Mouse (Mus musculus): ENCODE measurements around the gene Med27.

Gene Med27

GRCm38 (mm10) chr2:29400812-29401211, 54.2 kb downstream of the Med27 start:
- no peak for DNase-seq

DNA sequence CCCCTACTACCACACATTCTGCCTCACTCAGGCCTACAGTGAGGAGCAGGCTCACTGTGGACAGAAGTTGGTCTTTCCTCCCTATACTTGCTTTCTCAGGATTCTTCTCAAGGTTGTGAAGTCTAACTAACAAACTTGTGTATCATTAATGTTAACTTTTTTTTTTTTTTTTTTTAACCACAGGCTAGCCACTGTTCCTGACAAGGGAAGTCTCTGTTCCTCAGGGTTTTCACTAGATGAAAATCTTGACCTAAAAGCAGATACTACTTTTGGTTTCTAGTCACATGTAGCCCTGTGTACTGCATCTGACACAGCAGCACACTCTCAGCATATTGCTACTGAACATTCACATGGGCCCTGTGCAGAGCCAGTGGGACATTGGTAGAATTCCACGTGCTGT, 55.2 kb downstream of the Med27 start:
- no peak for DNase-seq

- DNase-seq, result no peak
Measured at GRCm38 (mm10) chr2:29402550-29403076, 56.0 kb downstream of the Med27 start.

GRCm38 (mm10) chr2:29403799-29404530, 57.3 kb downstream of the Med27 start:
- DNase-seq, result peak; percentile 18

DNA sequence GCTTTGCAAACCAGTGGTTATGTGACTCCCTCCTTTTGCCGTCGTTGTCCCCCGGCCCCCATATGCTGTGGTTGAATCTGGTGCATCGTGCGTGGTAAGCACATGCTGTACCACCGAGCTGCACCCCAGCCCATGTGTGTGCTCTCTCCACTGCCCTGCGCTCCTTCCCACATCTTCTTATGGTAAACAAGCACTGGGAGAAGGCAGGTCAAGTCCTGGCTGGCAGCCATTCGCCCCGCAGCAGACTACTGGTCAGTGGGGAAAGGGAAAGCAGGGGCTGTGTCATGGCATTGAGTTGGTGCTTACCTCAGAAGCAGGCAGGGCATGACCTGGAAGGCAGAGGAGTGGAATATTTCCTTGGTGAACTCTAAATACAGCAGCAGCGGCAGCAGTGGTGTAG, 58.3 kb downstream of the Med27 start:
- no peak for DNase-seq

DNA sequence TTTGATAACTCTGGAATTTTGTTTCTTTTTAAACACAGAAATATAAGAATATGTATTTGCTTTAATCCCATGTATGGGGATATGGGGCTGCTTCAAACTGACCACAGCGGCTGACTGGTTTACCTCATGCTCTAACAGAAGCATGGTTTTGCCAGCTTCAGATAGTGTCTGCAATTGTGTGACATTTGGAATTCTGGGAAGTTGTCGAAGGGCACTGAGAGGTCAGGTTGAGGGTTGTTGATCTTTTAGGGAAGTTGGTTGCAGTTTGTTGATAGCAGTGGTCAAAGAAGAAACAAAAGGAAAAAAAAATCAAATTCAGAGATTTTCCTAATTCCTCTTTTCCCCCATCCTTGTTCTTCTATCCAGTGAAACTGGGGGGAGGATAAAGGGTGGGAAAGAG, 59.2 kb downstream of the Med27 start:
- DNase-seq, result no peak

GRCm38 (mm10) chr2:29407350-29407749, 60.7 kb downstream of the Med27 start:
- DNase-seq, result no peak

GRCm38 (mm10) chr2:29407764-29408163, 61.1 kb downstream of the Med27 start:
- no peak for DNase-seq

- no peak for DNase-seq
Measured at GRCm38 (mm10) chr2:29410884-29411283, 64.3 kb downstream of the Med27 start.

DNA sequence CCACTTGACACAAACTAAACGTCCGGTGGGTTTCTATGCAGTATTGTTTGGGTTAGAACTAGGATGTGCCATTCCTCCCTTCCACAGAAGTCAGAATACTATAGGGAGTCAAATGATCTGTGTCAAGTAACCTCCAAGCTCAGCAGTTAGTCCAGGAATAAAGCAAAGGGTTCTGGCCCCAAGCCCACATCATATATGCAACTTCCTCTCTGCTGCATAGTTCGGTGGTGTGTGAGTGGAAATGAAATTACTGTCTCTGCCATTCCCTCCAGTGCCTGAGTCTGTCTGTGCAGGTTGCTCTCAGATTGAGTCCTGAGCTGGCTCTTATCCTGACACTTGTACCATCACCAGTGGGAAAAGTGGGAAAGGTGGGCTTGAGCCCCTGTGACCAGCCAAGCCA, 65.8 kb downstream of the Med27 start:
- DNase-seq, result no peak

- DNase-seq, result no peak
Measured at GRCm38 (mm10) chr2:29413259-29413993, 66.8 kb downstream of the Med27 start.

GRCm38 (mm10) chr2:29414852-29415473, 68.3 kb downstream of the Med27 start:
- no peak for DNase-seq

- DNase-seq, result no peak
Measured at GRCm38 (mm10) chr2:29418498-29418897, 71.9 kb downstream of the Med27 start.

DNA sequence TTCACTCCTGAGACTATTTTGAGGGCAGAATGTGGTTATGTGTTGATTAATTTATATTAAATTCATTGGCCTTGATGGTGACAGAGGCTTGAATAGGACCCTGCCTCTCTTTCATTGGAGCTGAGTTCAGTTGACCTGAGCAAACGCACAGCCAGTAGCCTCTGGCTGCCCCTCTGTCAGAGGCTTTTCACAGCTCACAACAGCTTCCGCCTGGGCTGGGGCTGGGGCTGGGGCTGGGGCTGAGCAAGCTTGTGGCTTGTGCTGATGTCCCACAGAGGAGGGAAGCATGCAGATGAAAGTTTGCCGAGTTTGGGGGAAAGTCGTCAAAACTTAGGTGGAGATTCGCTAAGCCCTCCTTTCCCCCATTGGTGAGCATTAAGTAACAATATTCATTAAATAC, 72.8 kb downstream of the Med27 start:
- DNase-seq, result peak; percentile 6

- no peak for DNase-seq
Measured at GRCm38 (mm10) chr2:29419946-29420345, 73.3 kb downstream of the Med27 start.

DNA sequence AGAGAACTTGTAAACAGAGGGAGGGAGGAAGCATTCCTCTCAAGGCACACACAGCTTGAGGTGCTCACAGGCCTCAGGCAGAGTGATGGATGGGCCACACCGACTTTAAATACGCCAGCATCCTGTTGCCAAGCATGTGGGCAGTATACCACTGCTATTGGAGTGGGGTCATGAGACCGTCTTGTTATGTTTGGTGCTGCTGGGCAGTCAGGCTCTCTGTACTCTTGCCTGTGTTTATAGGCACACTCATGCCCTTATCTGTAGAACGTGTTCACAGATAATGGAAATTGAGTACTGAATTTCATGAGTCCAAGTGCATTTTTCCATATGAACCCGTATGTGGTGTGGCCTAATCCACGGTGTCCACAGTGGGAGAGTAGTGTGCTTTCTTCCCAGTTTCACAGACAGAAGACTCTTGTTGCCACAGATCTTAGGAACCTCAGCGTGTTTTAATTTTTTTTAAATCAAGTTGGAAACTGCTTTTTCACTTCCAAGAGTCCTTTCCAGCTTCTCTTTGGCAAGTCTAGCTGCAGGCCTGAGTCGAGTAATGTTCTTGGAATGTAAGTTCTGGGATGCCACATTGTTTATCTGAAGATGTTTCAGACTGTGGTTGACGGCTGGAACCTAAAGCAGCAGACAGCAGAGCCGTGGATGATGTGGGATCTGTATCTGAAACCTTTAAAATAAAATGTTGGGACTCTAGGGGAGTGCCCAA, 75.7 kb downstream of the Med27 start:
- no peak for DNase-seq

GRCm38 (mm10) chr2:29423059-29423458, 76.4 kb downstream of the Med27 start:
- no peak for DNase-seq

DNA sequence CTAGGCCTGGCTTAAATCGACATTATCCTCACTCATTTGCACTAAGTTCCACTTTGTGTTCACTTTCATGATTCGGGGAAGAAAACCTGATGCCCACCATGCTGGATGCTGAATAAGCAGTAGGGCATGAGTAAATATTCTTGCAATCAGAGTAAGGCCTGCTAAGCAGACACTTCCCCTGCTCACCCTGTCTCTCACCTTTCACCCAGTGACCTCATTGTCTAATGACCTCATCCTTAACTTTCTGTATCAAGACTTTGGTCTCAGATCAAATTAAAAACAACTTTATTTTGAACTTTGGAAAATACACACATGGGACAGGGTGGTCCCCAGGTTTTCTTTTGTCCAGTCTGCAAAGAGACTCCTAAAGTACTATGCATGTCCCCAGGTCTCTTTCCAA, 78.8 kb downstream of the Med27 start:
- no peak for DNase-seq

GRCm38 (mm10) chr2:29426684-29427083, 80.1 kb downstream of the Med27 start:
- no peak for DNase-seq

DNA sequence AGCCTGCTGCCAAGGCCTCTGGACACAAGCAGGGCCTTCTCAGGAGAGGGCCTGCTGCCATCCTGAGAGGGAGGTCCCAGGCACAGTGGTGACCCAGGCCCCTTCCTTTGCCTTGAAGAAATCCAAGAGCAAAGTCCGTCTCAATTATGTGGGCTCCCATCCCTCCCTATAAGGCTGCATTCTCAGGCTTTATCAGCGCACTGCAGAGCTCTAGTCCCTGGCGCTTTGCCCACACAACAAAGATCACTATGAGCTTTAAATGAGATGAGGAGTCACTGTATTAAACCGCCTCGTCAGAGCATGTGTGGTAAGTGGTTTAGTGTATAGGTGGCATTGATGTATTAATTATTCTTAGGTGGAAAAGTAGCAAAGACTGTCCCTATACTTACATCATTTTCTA, 85.9 kb downstream of the Med27 start:
- DNase-seq, result no peak

DNA sequence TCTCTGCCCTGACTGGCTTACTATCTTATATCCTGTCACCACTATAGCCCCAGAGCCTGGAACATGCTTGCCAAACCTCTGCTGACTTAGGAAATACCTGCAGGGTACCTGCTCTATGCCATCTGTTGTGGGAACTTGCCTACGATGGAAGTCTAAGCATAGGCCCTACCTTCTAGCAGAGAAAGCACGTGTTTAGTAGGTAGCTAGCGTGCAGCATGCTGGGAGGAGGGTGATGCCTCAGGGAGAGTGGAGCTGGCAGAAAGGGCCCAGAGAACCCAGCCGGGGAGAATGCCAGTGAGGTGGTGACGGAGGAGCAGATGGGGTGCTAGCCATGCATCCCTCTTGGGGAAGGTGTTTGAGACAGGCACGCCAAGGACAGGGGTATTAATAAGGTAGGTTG, 89.8 kb downstream of the Med27 start:
- no peak for DNase-seq

GRCm38 (mm10) chr2:29437111-29437510, 90.5 kb downstream of the Med27 start:
- no peak for DNase-seq

GRCm38 (mm10) chr2:29437861-29438529, 91.4 kb downstream of the Med27 start:
- no peak for DNase-seq

Measured in thymus, postnatal 25 days (tissue).